Mouse (Mus musculus): ENCODE results near the gene Clic5. TPM values are rescaled to one million over a fixed set of nuclear protein-coding genes. Genes with fewer than 3 reads are reported as not detected.

The Clic5 gene
- polyA plus RNA-seq, 1 experiment from 2014 or later: 83.6 TPM

DNA sequence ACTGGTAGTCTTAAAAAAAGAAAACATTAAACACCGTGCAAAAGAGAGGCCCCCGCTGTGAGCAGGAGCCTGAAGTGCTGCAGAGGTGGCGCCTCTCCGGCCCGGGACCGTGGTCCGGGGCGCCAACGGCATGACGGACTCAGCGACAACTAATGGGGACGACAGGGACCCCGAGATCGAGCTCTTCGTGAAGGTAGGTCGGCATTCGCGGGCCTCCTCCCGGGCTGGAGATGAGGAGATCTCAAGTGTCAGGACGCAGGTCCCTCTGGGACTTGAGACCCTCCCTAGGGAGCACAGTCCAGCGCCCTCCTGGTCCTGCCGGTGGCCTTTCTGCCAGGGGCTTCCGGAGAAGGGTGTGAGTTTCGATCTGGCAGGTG, 373 bp downstream of the Clic5 start:
- DNase-seq (ENCODE audit: low spot score) (peak; percentile 15), ATAC-seq (peak; percentile 23)
- WGBS: 1% methylated on average over 24 of the region's 24 CpGs
- Histone ChIP-seq H3K27me3 (replicated peaks; ENCODE audit: insufficient read depth, low read length) (no peaks in the 10 kb centered on the region), H3K36me3 (ENCODE audit: insufficient read depth, low read length) (no peaks in the 10 kb centered on the region), H3K9me3 (ENCODE audit: low read length) (no peaks in the 10 kb centered on the region), H3K9ac (replicated peaks; ENCODE audit: low read depth) (peak overlapping the region; percentile 77), H3K27ac (ENCODE audit: low read length) (peak overlapping the region; percentile 88), H3K4me2 (replicated peaks; ENCODE audit: low read depth, low read length) (peak overlapping the region; percentile 72), H3K4me3 (ENCODE audit: low read depth, low read length) (peak overlapping the region; percentile 62), H3K4me1 (ENCODE audit: insufficient read depth, low read depth, low read length) (no peaks in the 10 kb centered on the region; the same call in 1 of the 2 replicates)
- TF ChIP-seq EP300 (IDR thresholded peaks at IDR 0.05) (no peak), CTCF (IDR thresholded peaks at IDR 0.05) (no peak)

DNA sequence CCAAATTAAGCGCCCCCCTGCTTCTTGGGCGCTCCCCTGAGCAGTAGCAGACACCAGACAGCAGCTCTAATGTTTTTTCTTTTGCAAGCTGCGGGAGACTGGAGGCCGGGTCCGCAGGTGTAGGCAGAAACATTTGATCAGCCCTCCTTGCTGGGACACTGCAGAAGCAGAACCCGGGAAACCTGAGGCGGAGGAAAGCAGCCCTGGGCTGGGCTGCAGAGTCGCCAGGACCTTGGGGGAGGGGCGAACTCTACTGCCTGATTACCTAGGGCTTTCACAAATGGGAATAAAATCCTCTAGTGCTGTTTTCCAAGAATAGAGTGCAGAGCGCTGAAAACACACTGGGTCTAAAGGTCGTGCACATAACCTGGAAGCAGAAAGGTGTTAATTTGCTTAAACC, 1.3 kb downstream of the Clic5 start:
- Histone ChIP-seq H3K9ac (replicated peaks; ENCODE audit: low read depth) (peak overlapping the region; percentile 62), H3K4me2 (replicated peaks; ENCODE audit: low read depth, low read length) (peak overlapping the region; percentile 72), H3K36me3 (ENCODE audit: insufficient read depth, low read length) (no peaks in the 10 kb centered on the region), H3K27ac (ENCODE audit: low read length) (peak overlapping the region; percentile 88), H3K4me1 (ENCODE audit: insufficient read depth, low read depth, low read length) (no peaks in the 10 kb centered on the region; the same call in 1 of the 2 replicates), H3K9me3 (ENCODE audit: low read length) (no peaks in the 10 kb centered on the region), H3K4me3 (ENCODE audit: low read depth, low read length) (peak overlapping the region; percentile 62), H3K27me3 (replicated peaks; ENCODE audit: insufficient read depth, low read length) (no peaks in the 10 kb centered on the region)
- 7% methylated on average over 11 of the region's 11 CpGs for WGBS
- DNase-seq (ENCODE audit: low spot score) (peak; percentile 52), ATAC-seq (peak; percentile 32; the same call in 1 of the 2 replicates)
- no peak for TF ChIP-seq EP300 (IDR thresholded peaks at IDR 0.05)
- TF ChIP-seq CTCF (IDR thresholded peaks at IDR 0.05): no peak

DNA sequence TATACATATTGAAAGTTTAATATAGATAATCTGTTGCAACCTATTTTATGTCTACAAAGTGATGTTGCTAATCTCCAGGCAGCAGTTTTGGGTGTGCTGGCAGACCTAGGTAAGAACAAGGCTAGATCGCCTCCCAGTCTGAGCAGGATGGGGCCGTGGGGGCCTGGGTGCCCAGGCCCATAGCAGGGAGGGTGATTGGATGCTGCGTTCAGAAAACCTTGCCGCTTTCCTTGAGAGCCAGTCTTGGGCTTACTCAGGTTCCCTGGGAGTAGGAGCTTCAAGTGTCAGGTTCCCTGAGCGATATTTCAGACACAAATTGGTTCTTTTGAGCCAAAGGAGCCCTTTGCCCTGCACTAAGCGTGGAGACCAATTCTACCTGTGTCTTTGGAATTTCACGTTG, 1.9 kb downstream of the Clic5 start:
- ATAC-seq (no peak), DNase-seq (ENCODE audit: low spot score) (no peak)
- 46% methylated on average over 7 of the region's 7 CpGs for WGBS

DNA sequence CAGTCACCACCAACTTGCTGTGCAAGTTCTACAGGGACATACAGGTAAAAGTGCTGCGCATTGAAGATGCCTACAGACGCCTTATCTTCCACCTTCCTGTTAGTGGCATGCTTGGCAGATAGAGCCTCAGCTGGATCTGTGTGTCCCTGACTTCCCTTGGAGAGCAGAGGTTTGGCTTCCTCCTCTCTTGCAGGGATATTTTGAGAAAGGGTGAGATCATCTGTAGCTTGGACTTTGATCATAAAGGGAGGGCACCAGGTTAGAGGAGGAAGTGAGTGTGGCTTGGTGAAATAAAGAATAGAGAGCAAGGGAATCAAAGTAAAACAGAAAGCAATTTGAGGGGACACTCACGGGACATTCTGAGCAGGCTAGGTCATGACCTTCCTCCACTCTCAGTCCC, 4.6 kb downstream of the Clic5 start:
- H3K27ac ChIP-seq (ENCODE audit: low read length): peak overlapping the region; percentile 65
- no peaks in the 10 kb centered on the region for H3K9me3 ChIP-seq (ENCODE audit: low read length)
- H3K4me2 ChIP-seq (replicated peaks; ENCODE audit: low read depth, low read length): peak overlapping the region; percentile 72
- no peak overlapping the region for H3K4me3 ChIP-seq (ENCODE audit: low read depth, low read length)
- TF ChIP-seq EP300 (IDR thresholded peaks at IDR 0.05) (peak; percentile 49), CTCF (IDR thresholded peaks at IDR 0.05) (no peak)
- WGBS: 45% methylated on average over 3 of the region's 3 CpGs
- DNase-seq (ENCODE audit: low spot score): peak; percentile 45
- peaks cover 3% of the 10 kb centered on the region; the same call in 1 of the 2 replicates for H3K4me1 ChIP-seq (ENCODE audit: insufficient read depth, low read depth, low read length)
- no peaks in the 10 kb centered on the region for H3K27me3 ChIP-seq (replicated peaks; ENCODE audit: insufficient read depth, low read length)
- H3K9ac ChIP-seq (replicated peaks; ENCODE audit: low read depth): no peak overlapping the region
- ATAC-seq: peak; percentile 61
- H3K36me3 ChIP-seq (ENCODE audit: insufficient read depth, low read length): no peaks in the 10 kb centered on the region

More for the DNA sequence above, 1.9 kb downstream of the Clic5 start:
- peak overlapping the region; percentile 72 for H3K4me2 ChIP-seq (replicated peaks; ENCODE audit: low read depth, low read length)
- H3K9ac ChIP-seq (replicated peaks; ENCODE audit: low read depth): peak overlapping the region; percentile 62
- TF ChIP-seq CTCF (IDR thresholded peaks at IDR 0.05): no peak
- TF ChIP-seq EP300 (IDR thresholded peaks at IDR 0.05): no peak
- no peaks in the 10 kb centered on the region; the same call in 1 of the 2 replicates for H3K4me1 ChIP-seq (ENCODE audit: insufficient read depth, low read depth, low read length)
- H3K9me3 ChIP-seq (ENCODE audit: low read length): no peaks in the 10 kb centered on the region
- H3K27ac ChIP-seq (ENCODE audit: low read length): peak overlapping the region; percentile 62; the same call in 1 of the 2 replicates
- peak overlapping the region; percentile 62 for H3K4me3 ChIP-seq (ENCODE audit: low read depth, low read length)
- no peaks in the 10 kb centered on the region for H3K36me3 ChIP-seq (ENCODE audit: insufficient read depth, low read length)
- H3K27me3 ChIP-seq (replicated peaks; ENCODE audit: insufficient read depth, low read length): no peaks in the 10 kb centered on the region

DNA sequence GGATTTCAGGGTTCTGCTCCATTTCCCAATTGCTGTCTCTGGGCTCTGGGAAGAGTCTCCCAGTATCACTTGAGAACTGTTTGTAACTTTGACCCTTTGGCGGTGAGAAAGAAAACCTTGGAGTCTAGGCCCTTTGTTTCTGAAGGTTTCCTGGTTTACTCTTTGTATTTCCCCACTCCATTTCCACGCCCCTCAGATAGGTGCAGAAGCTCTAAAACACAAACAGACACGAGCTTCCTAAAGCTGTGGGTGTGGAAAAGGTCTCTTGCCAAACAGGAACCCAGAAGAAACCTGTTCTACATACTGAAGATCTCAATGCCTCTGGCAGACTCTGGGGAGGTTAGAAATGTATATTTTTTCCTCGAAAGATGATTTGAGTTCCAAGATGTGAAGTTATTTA, 10.8 kb downstream of the Clic5 start:
- Histone ChIP-seq H3K36me3 (ENCODE audit: insufficient read depth, low read length) (no peaks in the 10 kb centered on the region), H3K4me2 (replicated peaks; ENCODE audit: low read depth, low read length) (0 out of 2 replicates have a peak overlapping the region, but pooled peaks have one; percentile 14), H3K9me3 (ENCODE audit: low read length) (no peaks in the 10 kb centered on the region), H3K4me3 (ENCODE audit: low read depth, low read length) (no peak overlapping the region), H3K9ac (replicated peaks; ENCODE audit: low read depth) (no peak overlapping the region), H3K27ac (ENCODE audit: low read length) (peak overlapping the region; percentile 71), H3K4me1 (ENCODE audit: insufficient read depth, low read depth, low read length) (peaks cover 21% of the 10 kb centered on the region), H3K27me3 (replicated peaks; ENCODE audit: insufficient read depth, low read length) (no peaks in the 10 kb centered on the region)
- peak; percentile 54 for ATAC-seq
- DNase-seq (ENCODE audit: low spot score): peak; percentile 63
- 31% methylated on average over 4 of the region's 4 CpGs for WGBS
- TF ChIP-seq CTCF (IDR thresholded peaks at IDR 0.05) (no peak), EP300 (IDR thresholded peaks at IDR 0.05) (peak; percentile 76)

DNA sequence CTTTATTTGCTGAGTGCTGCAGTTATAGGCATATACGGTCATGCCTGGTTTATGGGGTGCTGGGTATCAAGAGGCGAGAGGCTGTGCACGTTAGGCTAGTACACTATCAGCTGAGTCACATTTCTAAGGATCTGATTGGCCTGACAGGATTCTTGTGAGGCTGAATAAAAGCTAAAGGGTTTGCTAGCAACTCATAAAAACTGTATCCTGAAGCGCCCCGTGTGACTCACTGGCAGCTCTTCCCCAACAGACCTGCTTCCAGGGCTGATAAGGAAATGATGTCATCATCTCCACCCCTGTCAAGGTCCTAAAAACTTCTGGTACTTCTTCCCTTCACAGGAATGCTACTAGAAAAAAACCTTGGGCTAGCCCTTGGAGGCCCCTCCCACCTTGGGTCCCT, 14.6 kb downstream of the Clic5 start:
- Histone ChIP-seq H3K4me2 (replicated peaks; ENCODE audit: low read depth, low read length) (no peak overlapping the region), H3K4me3 (ENCODE audit: low read depth, low read length) (no peak overlapping the region), H3K36me3 (ENCODE audit: insufficient read depth, low read length) (no peaks in the 10 kb centered on the region), H3K9ac (replicated peaks; ENCODE audit: low read depth) (no peak overlapping the region), H3K27ac (ENCODE audit: low read length) (0 out of 2 replicates have a peak overlapping the region, but pooled peaks have one; percentile 20), H3K27me3 (replicated peaks; ENCODE audit: insufficient read depth, low read length) (no peaks in the 10 kb centered on the region), H3K4me1 (ENCODE audit: insufficient read depth, low read depth, low read length) (peaks cover 19% of the 10 kb centered on the region), H3K9me3 (ENCODE audit: low read length) (no peaks in the 10 kb centered on the region)
- peak; percentile 64 for DNase-seq (ENCODE audit: low spot score)
- peak; percentile 71 for ATAC-seq
- WGBS: 50% methylated on average over 5 of the region's 5 CpGs
- TF ChIP-seq CTCF (IDR thresholded peaks at IDR 0.05): no peak
- peak; percentile 67 for TF ChIP-seq EP300 (IDR thresholded peaks at IDR 0.05)

All from lung, postnatal 0 days (tissue).